Mouse (Mus musculus) forebrain, embryonic 16.5 days (tissue): ENCODE measurements at regions not wholly inside any gene's neighbourhood (a gene's known extent, or its start where the extent isn't known, plus 50 kb on each side); places are given as distances from the start of the nearest gene placed in this dataset.

Source experiments
- ATAC-seq: fragments of 200-750 bp; cut with Nextera tagmentation; 2 replicates; pipeline ENCODE4 v1.8.0; 2017; ENCODE audit warnings: mild to moderate bottlenecking, moderate library complexity
- H3K27ac ChIP-seq: fragments of 300-500 bp; sonication (generic); 2 replicates; pipeline ENCODE4 v1.5.1; 2014; ENCODE audit warnings: low read length, control low read depth
- H3K27me3 ChIP-seq: fragments of 300-500 bp; sonication (generic); replicated peaks from 2 replicates; pipeline ENCODE4 v1.6.1; 2014; ENCODE audit warnings: low read length; ENCODE audit not compliant: control insufficient read depth, insufficient read depth
- H3K36me3 ChIP-seq: fragments of 300-500 bp; sonication (generic); 2 replicates; pipeline ENCODE4 v1.6.1; 2014; ENCODE audit not compliant: control insufficient read depth, insufficient read depth
- H3K4me1 ChIP-seq: fragments of 300-500 bp; sonication (generic); replicated peaks from 2 replicates; pipeline ENCODE4 v1.6.1; 2014; ENCODE audit warnings: low read length; ENCODE audit not compliant: control insufficient read depth, insufficient read depth
- H3K4me2 ChIP-seq: fragments of 300-500 bp; sonication (generic); 2 replicates; pipeline ENCODE4 v1.6.1; 2014; ENCODE audit warnings: mild to moderate bottlenecking, low read length, control low read depth
- H3K4me3 ChIP-seq: fragments of 300-500 bp; sonication (generic); replicated peaks from 2 replicates; pipeline ENCODE4 v1.5.1; 2014; ENCODE audit warnings: mild to moderate bottlenecking, low read length, control low read depth
- H3K9ac ChIP-seq: fragments of 300-500 bp; sonication (generic); replicated peaks from 2 replicates; pipeline ENCODE4 v1.6.1; 2014; ENCODE audit warnings: low read depth, low read length, control low read depth
- H3K9me3 ChIP-seq: fragments of 300-500 bp; sonication (generic); 2 replicates; pipeline ENCODE4 v1.6.1; 2016; ENCODE audit warnings: low read length; ENCODE audit not compliant: control insufficient read depth
- WGBS: fragments of 180-500 bp; shearing (Covaris S2); extraction: QIAGEN DNeasy Blood & Tissue Kit; methylation state at CpG from one replicate; pipeline ENCODE4 v1.1.7; 2014; 5-methylcytosine and 5-hydroxymethylcytosine counted together

GRCm38 (mm10) chr10:117431086-117431619 is 51.3 kb upstream of the Cpsf6 start:
- Histone ChIP-seq H3K9ac (no peak overlapping the region), H3K9me3 (no peaks in the 10 kb centered on the region), H3K4me1 (peaks cover 12% of the 10 kb centered on the region), H3K4me2 (no peak overlapping the region), H3K27ac (no peak overlapping the region), H3K36me3 (no peaks in the 10 kb centered on the region), H3K4me3 (no peak overlapping the region), H3K27me3 (no peaks in the 10 kb centered on the region)
- ATAC-seq = no peak
- WGBS = 100% methylated on average over 3 of the region's 3 CpGs

DNA sequence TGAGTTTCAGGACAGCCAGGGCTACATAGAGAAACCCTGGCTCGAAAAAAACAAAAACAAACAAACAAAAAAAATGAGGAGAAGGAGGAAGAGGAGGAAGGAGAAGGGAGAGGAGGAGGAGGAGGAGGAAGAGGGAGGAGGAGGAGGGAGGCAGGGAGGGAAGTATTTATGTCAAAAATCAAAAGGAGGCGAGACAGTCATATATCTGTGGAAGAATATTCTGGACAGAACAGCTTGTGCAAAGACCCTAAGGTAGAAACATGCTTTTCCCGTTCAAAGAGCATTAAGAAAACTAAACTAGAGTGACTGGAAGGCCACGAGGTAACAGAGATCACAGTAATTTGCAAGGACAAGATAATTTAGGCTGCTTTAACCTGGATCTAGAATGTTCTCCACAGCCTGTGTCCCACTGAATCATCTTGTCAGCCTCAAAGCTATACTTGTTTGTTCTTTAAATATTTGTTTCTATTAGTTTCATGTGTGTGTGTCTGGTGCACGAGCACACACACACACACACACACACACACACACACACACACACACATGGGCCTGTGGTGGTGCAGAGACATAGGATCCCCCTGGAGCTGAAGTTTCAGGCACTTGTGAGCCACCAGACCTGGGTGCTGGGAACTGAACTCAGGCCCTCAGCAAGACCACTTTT is 50.5 kb upstream of the Cpsf6 start:
- Histone ChIP-seq H3K4me2 (no peak overlapping the region), H3K4me3 (no peak overlapping the region), H3K27me3 (no peaks in the 10 kb centered on the region), H3K27ac (no peak overlapping the region), H3K9ac (no peak overlapping the region), H3K4me1 (peaks cover 13% of the 10 kb centered on the region), H3K36me3 (no peaks in the 10 kb centered on the region), H3K9me3 (no peaks in the 10 kb centered on the region)
- 82% methylated on average over 5 of the region's 5 CpGs for WGBS
- ATAC-seq = no peak

- ATAC-seq = no peak
- no peak overlapping the region for H3K4me2 ChIP-seq
- 95% methylated on average over 19 of the region's 19 CpGs for WGBS
- no peaks in the 10 kb centered on the region for H3K36me3 ChIP-seq
- H3K9ac ChIP-seq = no peak overlapping the region
- peaks cover 7% of the 10 kb centered on the region for H3K4me1 ChIP-seq
- no peaks in the 10 kb centered on the region for H3K9me3 ChIP-seq
- no peak overlapping the region for H3K27ac ChIP-seq
- no peak overlapping the region for H3K4me3 ChIP-seq
- H3K27me3 ChIP-seq = no peaks in the 10 kb centered on the region
Measured at GRCm38 (mm10) chr10:117429459-117430183, 49.8 kb upstream of the Cpsf6 start.
